Mouse (Mus musculus) hindbrain, embryonic 14.5 days (tissue): Measurements from ENCODE around the gene Mageh1. TPM values are rescaled to one million over a fixed set of nuclear protein-coding genes. Genes with fewer than 3 reads are reported as not detected.
"Not testable (repeated sequence)": the region's sequence is repeated elsewhere in the genome, so short reads cannot be mapped to it uniquely, and the experiment has no call there.

Experiments
- ATAC-seq: fragments of 200-750 bp; cut with Nextera tagmentation; 2 replicates; pipeline ENCODE4 v1.8.0; 2017; ENCODE audit warnings: moderate number of reproducible peaks, mild to moderate bottlenecking, moderate TSS enrichment, moderate library complexity; ENCODE audit not compliant: low FRiP score
- DNase-seq: peaks from one replicate; pipeline ENCODE4 v3.0.0-alpha.2; 2015; ENCODE audit warnings: low spot score
- H3K27ac ChIP-seq: fragments of 300-500 bp; sonication (generic); 2 replicates; pipeline ENCODE4 v1.5.1; 2014; ENCODE audit warnings: mild to moderate bottlenecking, moderate library complexity
- H3K27me3 ChIP-seq: fragments of 300-500 bp; sonication (generic); 2 replicates; pipeline ENCODE4 v1.6.1; 2014; ENCODE audit warnings: mild to moderate bottlenecking, low read length, mixed read lengths; ENCODE audit not compliant: control insufficient read depth, insufficient read depth
- H3K36me3 ChIP-seq: fragments of 300-500 bp; sonication (generic); replicated peaks from 2 replicates; pipeline ENCODE4 v1.6.1; 2014; ENCODE audit not compliant: control insufficient read depth, insufficient read depth
- H3K4me1 ChIP-seq: fragments of 300-500 bp; sonication (generic); replicated peaks from 2 replicates; pipeline ENCODE4 v1.6.1; 2014; ENCODE audit warnings: antibody characterized with exemption, low read length, mixed read lengths; ENCODE audit not compliant: control insufficient read depth, insufficient read depth
- H3K4me2 ChIP-seq: fragments of 300-500 bp; sonication (generic); replicated peaks from 2 replicates; pipeline ENCODE4 v1.6.1; 2014; ENCODE audit warnings: mild to moderate bottlenecking, moderate library complexity
- H3K4me3 ChIP-seq: fragments of 300-500 bp; sonication (generic); replicated peaks from 2 replicates; pipeline ENCODE4 v1.5.1; 2014; ENCODE audit warnings: mild to moderate bottlenecking, low read length
- H3K9ac ChIP-seq: fragments of 300-500 bp; sonication (generic); 2 replicates; pipeline ENCODE4 v1.6.1; 2014
- H3K9me3 ChIP-seq: fragments of 300-500 bp; sonication (generic); 2 replicates; pipeline ENCODE4 v1.6.1; 2016; ENCODE audit warnings: low read length; ENCODE audit not compliant: control insufficient read depth
- WGBS: fragments of 180-500 bp; shearing (Covaris S2); extraction: QIAGEN DNeasy Blood & Tissue Kit; methylation state at CpG from one replicate; pipeline ENCODE4 v1.1.7; 2014; 5-methylcytosine and 5-hydroxymethylcytosine counted together
- polyA plus RNA-seq: library from polyadenylated mRNA; unstranded; fragments of >200 nt; fragmentation: Nextera tagmentation; extraction: Ambion mirVana; gene quantifications from 2 replicates; pipeline ENCODE4 v1.2.1, GENCODE M21; 2014

Mageh1 gene
- 125 and 126 TPM in 2 replicates for polyA plus RNA-seq

DNA sequence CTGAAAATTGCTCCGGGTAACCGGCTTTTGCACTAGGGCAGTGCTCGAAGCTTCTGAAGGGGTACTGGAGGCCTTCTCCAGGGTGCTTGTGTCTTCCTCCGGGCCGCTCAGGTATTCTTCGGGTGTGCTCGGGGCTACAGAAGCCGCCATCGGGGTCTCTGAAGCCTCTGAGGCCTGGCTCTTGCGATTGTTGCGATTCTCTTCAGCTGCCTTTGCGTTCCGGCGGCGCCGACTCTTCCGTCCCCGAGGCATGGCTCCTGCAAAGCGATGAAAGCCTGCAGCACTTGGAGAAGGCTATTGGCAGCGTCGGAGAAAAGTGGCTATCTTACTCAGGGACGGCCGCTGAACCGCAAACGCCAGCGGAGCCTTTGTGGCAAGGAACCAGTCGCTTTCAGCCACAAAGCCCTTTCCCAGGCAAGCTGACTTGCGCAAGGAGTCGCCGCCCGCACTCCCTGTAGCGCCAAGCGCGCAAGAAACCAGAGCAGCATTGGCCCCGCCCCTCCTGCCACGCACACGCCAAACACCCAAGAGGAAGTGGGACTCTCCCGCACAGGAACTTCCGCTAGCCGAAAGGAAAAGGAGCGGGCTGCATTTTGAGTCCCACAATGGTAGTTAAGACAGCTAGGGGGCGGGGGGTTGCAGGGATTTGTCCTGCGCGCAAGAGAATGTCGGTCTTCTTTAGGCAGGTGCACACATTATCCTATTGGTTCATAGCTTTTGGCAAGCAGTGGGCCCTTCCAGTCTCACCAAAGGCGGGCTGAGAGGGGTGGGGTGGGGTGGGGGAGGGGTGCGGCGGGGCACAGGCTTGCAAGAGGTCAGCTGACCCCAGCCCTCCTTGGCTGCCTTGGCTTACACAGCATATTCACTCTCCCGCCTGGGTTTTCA is at the start of gene Mageh1:
Gene Mageh1, minus strand, starts transcription at position 489 of the 885 bp plus-strand sequence.
- 23% methylated on average over 48 of the region's 49 CpGs for WGBS
- 0 out of 2 replicates have a peak, but pooled peaks cover 6% of the 10 kb centered on the region for H3K4me1 ChIP-seq
- H3K27ac ChIP-seq: peak within 1 kb of the TSS; percentile 94
- H3K27me3 ChIP-seq: peaks cover 5% of the 10 kb centered on the region; the same call in 1 of the 2 replicates
- peak within 1 kb of the TSS; percentile 60 for H3K4me3 ChIP-seq
- peak within 1 kb of the TSS; percentile 67 for H3K4me2 ChIP-seq
- ATAC-seq (peak; percentile 94), DNase-seq (peak; percentile 84)
- no peaks in the 10 kb centered on the region for H3K9me3 ChIP-seq
- H3K9ac ChIP-seq: peak within 1 kb of the TSS; percentile 80
- no peaks in the 10 kb centered on the region for H3K36me3 ChIP-seq

DNA sequence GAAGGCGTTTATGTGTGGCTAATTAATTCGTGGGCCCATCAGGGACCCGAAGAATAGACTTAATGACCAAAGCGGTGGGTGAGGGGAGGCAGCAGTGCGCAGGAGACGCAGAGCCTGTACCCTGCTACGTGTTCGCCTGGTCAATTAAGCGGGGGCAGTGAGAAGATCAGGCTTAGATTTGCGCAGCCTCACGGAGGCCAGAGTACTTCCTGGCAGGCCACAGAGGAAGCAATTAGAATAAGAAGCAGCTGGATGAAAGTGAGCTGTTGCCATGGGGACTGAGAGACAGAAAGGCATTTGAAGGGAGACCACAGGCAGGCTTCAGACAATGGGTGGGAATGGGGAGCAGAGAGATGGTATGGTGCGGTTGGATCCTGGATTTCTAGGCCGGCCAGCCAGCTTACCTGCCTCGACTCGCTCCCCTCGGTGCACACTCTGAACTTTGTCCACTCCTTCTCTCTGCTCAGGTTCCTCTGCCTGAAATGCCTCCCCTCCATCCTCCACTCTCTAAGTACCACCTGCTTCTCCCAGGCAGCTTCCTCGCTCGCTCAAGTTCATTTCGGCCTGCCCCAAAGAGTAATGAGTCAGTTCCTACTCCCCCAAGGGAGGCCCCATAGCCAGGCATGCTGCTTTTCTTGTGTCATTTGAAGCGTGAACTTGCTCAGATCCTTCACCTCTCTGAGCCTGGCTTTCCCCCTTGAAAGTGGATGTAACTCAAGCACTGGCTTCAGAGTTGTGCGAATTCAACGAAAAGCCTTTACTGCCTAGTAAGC is 783 bp upstream of the Mageh1 start:
- H3K9ac ChIP-seq: peak overlapping the region; percentile 24; the same call in 1 of the 2 replicates
- not testable (repeated sequence) for H3K36me3 ChIP-seq, H3K9me3 ChIP-seq, DNase-seq, H3K27me3 ChIP-seq, H3K4me1 ChIP-seq
- 22% methylated on average over 6 of the region's 22 CpGs for WGBS
- ATAC-seq: peak; percentile 93
- H3K27ac ChIP-seq: peak overlapping the region; percentile 94
- H3K4me2 ChIP-seq: peak overlapping the region; percentile 67
- H3K4me3 ChIP-seq: peak overlapping the region; percentile 60

DNA sequence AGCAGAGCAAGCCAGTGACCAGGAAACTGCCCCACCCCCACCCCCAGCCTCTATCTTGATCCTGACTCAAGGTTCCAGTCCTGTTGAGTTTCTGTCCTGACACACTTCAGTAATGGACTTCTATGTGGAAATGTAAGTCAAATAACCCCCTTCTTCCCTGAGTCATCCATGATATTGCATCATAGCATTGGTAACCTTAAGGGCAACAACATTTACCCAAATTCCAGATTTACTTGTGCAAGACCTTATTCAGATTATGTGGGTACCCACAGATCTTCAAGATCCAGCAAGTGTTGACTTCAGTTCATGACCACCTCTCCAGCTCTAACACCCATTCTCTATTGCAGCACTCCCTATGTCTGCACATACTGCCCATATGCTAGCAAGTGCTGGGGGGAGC is 5.8 kb downstream of the Mageh1 start:
- ATAC-seq, H3K36me3 ChIP-seq, H3K9me3 ChIP-seq, H3K27me3 ChIP-seq, H3K4me3 ChIP-seq, DNase-seq, H3K27ac ChIP-seq, H3K4me1 ChIP-seq, H3K9ac ChIP-seq, H3K4me2 ChIP-seq: not testable (repeated sequence)

DNA sequence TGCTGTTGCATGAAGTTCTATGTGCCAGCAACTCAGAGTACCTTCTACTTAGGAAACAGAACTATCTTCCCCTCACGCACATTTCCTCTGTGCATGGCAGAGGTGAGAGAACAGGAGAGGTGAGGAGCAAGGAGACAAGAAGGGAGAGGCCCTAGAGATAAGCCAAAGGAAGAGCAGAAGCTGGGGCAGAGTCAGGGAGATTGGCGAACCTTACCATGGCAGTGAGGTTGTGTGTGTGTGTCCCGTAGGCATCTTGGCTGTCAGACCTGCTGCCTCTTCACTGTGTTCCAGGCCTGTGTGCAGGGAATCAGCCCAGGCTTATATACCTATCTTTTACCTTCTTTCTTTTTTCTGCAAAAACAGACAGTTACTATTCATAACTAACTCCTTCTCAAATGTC is 11.7 kb downstream of the Mageh1 start:
- WGBS: 80% methylated on average over 1 of the region's 3 CpGs
- H3K9me3 ChIP-seq, ATAC-seq, H3K4me2 ChIP-seq, H3K9ac ChIP-seq, H3K27ac ChIP-seq, H3K27me3 ChIP-seq, H3K4me1 ChIP-seq, DNase-seq, H3K4me3 ChIP-seq, H3K36me3 ChIP-seq: not testable (repeated sequence)

DNA sequence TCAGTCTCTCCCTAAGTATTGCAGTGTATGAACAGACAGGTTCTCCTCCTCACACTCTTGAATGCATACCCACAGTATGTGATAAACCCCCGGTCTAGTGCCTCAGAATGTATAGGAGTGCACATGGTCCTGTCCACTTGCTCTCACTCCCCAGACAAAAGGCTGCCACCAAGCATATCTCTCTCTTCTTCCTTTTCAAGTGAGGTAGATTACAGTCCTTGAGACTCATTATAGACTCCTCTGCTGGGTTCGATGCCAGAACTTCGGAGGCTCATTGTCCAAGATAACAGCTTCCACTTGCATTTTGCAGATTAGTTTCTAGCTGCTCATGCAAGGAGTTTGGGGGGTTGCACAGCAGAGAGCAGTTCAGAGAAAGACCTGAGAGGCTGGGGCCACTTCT is 12.1 kb downstream of the Mageh1 start:
- H3K4me2 ChIP-seq, H3K4me3 ChIP-seq, ATAC-seq, H3K27me3 ChIP-seq, H3K9me3 ChIP-seq, DNase-seq, H3K27ac ChIP-seq, H3K9ac ChIP-seq, H3K36me3 ChIP-seq, H3K4me1 ChIP-seq: not testable (repeated sequence)
- no CpG with 5 or more reads among the region's 3 CpGs for WGBS

DNA sequence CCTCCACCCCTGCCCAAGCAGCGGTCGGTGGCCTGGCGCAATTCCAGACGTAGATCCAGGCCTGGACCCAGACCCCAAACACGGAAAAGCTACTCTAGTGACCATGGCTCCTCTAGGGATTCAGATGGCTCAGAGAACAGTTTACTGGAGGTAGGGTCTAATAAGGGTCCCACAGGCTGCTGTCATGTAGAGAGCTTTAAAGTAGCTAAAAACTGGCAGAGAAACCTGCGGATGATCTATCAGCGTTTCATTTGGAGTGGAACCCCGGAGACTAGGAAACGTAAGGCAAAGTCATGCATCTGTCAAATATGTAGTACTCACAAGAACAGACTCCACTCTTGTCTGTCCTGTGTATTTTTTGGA is 29.7 kb downstream of the Mageh1 start:
- Histone ChIP-seq H3K27ac (peak overlapping the region; percentile 89), H3K9me3 (no peaks in the 10 kb centered on the region), H3K4me2 (peak overlapping the region; percentile 56), H3K27me3 (0 out of 2 replicates have a peak, but pooled peaks cover 8% of the 10 kb centered on the region), H3K4me1 (no peaks in the 10 kb centered on the region), H3K9ac (peak overlapping the region; percentile 66), H3K4me3 (peak overlapping the region; percentile 55), H3K36me3 (no peaks in the 10 kb centered on the region)
- WGBS: 33% methylated on average over 9 of the region's 9 CpGs
- DNase-seq: peak; percentile 34
- no peak; the same call in 1 of the 2 replicates for ATAC-seq

DNA sequence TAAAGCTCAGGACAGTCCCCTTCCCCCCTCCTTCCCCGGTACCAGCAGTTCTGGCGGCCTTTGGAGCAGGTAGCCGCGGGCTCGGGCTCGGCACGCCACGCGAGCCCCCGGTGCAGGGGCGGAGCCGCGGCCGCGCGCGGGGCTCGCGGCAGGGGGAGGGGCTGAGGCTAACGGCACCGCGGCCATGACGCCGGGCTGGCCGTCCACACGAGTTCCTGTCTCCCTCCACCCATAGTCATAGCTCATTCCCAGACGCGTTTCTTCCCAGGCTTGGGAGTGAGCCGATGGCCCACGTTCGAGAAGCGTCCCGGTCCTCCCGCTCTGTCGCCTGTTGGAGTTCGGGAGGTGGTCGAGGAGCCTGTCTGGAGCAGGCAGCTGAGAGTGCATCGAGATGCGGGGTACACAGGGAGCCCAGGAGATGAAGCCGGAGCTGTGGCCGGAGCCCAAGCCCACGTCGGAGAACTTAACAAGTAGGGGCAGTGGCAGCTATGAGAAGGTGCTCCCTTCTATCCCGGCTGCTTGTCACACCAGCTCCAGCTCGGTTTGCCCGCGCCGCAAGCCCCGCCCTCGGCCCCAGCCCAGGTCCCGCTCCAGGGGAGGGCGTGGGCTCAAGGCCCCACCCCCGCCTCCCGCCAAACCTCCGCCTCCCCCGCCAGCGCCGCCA is 30.2 kb downstream of the Mageh1 start:
- no peaks in the 10 kb centered on the region for H3K36me3 ChIP-seq
- 20% methylated on average over 54 of the region's 58 CpGs for WGBS
- H3K9me3 ChIP-seq: no peaks in the 10 kb centered on the region
- peak overlapping the region; percentile 55 for H3K4me3 ChIP-seq
- peak overlapping the region; percentile 56 for H3K4me2 ChIP-seq
- H3K4me1 ChIP-seq: no peaks in the 10 kb centered on the region
- ATAC-seq (peak; percentile 89), DNase-seq (peak; percentile 55)
- peak overlapping the region; percentile 66 for H3K9ac ChIP-seq
- H3K27ac ChIP-seq: peak overlapping the region; percentile 89
- H3K27me3 ChIP-seq: 0 out of 2 replicates have a peak, but pooled peaks cover 6% of the 10 kb centered on the region

DNA sequence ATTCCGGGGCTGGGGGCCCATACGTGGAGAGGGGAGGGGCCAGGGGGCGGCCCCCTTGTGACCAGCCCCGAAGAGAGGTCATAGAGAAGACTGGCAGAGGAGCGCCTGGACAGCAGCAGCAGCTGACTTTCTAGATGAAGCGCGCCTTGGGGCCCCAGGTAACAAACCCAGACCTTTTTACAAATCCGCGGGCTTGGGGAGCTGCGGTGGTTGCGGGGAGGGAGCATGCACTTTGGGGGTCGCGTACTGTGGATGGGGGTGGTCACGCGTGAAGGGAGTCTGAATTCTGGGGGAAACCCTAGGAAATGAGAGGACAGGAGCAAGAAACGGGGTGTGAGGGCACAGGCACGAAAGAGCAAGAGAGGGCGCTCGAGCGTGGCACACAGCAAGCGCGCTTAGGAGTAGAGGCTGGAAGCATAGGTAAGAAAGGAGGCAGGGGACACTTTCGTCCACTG is 31.0 kb downstream of the Mageh1 start, which contains the start of gene Usp51:
Gene Usp51, plus strand, starts transcription at position 83 of the 455 bp plus-strand sequence.
- H3K27ac ChIP-seq: peak within 1 kb of the TSS; percentile 89
- H3K9me3 ChIP-seq: no peaks in the 10 kb centered on the region
- 0 out of 2 replicates have a peak, but pooled peaks cover 6% of the 10 kb centered on the region for H3K27me3 ChIP-seq
- 14% methylated on average over 23 of the region's 23 CpGs for WGBS
- H3K4me1 ChIP-seq: no peaks in the 10 kb centered on the region
- H3K4me3 ChIP-seq: peak within 1 kb of the TSS; percentile 55
- peak; percentile 34 for DNase-seq
- peak; percentile 82 for ATAC-seq
- H3K36me3 ChIP-seq: no peaks in the 10 kb centered on the region
- H3K9ac ChIP-seq: peak within 1 kb of the TSS; percentile 66
- H3K4me2 ChIP-seq: peak within 1 kb of the TSS; percentile 56
